Mouse (Mus musculus): Measurements from ENCODE around the gene Dtx2.

DNA sequence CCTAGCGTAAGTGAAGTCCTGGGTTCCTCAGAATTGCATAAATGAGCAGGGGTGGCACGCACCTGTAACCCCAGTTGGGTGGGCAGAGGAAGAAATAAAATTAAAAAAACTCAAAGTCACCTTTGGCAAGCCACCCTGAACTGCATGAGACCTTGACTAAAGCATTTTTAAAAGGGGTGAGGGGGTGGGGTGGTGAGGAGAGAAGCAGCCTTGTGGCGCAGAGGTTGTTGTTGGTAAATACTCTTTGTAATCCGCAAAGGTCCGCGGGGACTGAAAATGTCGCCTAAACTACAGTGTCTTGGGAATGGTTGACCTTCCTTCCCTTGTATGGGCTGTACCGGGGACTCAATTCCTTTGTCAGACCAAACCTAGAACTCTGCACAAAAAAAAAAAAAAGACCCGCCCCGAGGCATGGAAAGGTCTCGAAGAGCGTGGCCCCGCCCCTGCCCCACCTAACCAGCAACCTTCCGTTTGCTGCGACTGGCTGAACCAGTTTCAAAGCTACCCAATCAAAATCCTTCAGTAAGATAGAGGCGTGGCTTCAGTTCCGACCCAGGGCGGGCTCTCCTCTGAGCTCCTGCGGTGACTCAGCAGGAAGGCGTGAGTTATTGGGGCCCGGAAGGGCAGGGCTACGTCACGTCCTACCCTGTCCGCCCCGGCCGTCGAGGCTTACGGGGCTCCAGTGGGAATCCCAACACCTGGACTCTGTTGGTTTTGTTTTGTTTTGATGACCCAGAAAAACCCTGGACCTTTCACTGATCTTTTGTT lies 37.2 kb upstream of the Dtx2 start:
- no peak for TF ChIP-seq CTCF (IDR thresholded peaks at IDR 0.05; ENCODE audit: control insufficient read depth, insufficient read depth, insufficient read length)
- no peak for TF ChIP-seq USF1 (IDR thresholded peaks at IDR 0.05; ENCODE audit: low read depth)
- peak; percentile 71 for TF ChIP-seq MAX (IDR thresholded peaks at IDR 0.05)
- no peak for TF ChIP-seq FOSL1 (IDR thresholded peaks at IDR 0.05; ENCODE audit: insufficient read depth, low read length, poor library complexity, severe bottlenecking)
